Mouse (Mus musculus) retina, embryonic 14.5 days (tissue): ENCODE results near the gene Rasal2.
A peak's percentile ranks its signal among the peaks of the same experiment; 100 is the strongest.
"Not testable (repeated sequence)": the region's sequence is repeated elsewhere in the genome, so short reads cannot be mapped to it uniquely, and the experiment has no call there.

ENCODE experiments used
- DNase-seq: peaks from one replicate; pipeline ENCODE4 v3.0.0-alpha.2; 2015; ENCODE audit warnings: low spot score

Rasal2 gene

DNA sequence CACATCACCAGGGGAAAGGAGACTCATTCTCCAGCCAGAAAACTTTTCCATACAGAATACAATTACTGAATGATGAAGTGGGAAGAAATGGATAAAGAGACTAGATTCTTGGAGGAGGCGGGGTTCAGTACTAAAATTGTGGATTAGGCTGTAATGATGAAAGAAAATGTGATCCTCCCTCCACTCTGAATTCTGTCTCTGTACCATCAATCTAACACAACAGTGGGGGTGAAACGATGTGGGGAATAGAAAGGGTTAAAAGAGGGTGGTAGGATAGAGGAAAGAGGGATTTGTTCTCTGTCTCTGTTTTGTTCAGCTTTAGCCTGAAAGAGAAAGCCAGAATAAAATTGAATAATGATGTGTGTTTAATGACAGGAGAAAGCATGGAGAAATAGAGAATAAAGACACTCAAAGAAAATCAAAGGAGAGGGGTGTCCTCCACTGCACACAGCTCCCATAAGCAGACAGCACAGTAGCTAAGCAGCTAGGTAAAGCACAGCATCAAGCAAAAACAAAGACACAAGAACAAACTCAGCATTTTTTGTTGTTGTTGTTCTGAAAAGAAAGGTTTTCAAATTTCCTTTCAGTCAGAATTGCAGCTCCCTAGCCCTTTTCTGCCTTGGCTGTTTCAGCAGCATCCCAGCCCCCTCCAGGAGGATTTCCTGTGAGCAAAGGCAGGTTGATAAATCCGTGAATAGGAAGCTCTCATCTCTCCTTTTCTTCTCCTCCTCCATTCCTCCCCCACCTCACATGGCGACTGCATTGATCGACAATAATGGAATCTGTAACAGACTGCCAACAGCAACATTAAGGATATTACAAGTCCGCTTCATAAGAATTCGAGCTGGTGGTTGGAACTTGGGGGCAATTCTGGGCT is 168.6 kb downstream of the Rasal2 start:
- DNase-seq = no peak

DNA sequence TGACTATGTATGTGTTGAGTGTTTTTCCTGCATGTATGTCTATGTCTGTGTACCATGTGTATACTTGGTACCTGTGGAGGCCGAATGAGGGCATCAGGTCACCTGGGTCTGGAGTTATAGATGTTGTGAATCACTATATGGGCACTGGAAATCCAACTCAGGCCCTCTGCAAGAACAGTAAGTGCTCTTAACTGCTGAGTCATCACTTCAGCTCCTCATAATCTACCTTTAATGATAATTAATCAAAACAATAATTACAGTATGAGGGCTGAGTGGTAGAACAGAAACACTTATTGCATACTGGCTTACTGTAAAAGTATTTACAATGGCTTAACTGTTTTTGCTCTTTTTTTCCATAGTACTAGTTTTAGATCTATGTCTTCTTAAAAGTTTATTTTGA is 172.7 kb downstream of the Rasal2 start:
- no peak for DNase-seq

DNA sequence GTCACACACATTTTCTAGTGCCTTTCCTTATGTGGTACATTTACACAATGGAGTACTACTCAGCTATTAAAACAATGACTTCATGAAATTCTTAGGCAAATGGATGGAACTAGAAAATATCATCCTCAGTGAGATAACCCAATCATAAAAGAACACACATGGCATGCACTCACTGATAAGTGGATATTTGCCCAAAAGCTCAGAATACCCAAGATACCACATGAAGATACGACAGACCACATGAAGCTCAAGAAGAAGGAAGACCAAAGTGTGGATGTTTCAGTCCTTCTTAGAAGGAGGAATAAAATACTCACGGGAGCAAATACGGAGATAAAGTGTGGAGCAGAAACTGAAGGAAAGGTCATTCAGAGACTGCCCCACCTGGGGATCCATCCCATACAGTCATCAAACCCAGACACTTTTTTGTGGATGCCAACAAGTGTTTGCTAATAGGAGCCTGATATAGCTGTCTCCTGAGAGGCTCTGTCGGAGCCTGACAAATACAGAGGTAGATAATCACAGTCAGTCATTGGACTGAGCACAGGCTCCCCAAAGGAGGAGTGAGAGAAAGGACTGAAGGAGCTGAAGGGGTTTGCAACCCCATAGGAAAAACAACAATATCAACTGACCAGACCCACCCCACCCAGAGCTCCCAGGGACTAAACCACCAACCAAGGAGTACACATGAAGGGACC is 175.6 kb downstream of the Rasal2 start:
- DNase-seq = not testable (repeated sequence)

DNA sequence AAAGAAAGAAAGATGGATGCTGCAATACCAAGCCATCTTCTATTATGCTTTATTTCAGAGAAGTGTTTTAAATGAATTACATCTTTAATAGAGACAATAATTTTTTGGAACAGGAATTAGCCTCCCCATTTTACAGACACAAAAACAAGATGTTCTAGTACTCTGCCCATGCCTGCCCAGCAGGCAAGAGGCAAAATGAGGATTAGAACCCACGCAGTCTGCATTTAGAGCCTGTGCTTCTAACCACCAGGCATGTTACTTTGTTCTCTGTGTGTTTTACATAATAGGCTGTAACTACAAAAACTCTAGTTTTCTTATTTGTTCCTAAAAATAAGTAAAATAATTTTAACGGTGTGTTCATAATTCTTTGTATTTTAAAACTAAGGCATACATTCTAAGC is 178.9 kb downstream of the Rasal2 start:
- DNase-seq = no peak

DNA sequence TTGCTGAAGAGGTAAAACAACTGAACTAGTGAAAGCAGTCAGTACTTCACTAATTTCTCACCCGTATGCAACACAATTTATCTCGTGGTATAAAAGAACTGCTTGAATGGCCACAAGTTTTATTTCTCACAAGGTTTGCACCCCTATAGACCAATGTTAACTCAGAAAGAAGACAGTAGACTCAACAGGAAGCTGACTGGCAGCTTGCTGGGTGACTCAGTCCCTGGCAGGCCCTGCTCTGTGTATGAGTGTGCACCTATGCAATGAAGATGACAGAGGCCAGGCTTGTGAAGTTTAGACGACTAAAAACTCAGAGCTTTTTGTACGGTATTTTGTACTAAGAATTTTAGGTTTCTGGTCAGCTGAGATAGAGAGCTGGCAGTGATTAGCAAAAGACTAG is 180.0 kb downstream of the Rasal2 start:
- DNase-seq = no peak

DNA sequence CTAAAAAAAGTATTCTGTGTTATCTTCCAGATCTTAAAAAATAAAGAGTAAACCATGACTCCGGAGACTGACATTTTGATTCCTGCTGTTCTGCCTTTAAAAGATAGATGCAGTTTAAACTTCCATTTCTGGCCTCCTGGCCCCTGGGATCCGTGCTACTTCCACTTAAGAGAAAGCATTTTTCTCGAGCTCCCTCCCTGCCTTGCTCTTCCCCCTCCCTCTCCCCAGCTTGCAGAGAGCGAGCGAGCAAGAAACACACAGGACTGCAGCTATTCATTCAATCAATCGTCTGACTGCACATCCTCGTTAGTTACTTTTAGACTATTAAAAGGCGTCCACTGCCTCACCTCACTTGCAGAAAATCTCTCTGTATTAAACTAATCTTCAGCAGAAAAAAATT is 181.4 kb downstream of the Rasal2 start:
- peak; percentile 62 for DNase-seq

DNA sequence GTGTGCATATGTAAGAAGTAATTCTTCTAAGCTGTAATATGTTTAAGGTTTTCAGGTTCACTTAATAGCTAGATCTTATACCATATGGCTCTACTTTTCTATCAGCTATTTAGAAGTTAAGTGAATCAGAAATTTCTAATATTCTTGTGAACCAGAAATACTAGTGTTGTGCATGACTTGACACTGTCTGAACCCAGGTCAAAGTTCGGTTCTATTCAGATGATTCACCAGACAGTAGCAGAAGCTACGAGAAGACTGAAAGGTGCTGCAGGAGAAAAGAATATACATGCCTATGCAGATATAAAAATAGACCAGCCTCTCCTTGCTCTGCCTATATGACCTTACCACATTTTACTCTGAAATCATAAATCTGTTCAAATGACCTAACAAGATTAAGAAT is 182.0 kb downstream of the Rasal2 start:
- no peak for DNase-seq

DNA sequence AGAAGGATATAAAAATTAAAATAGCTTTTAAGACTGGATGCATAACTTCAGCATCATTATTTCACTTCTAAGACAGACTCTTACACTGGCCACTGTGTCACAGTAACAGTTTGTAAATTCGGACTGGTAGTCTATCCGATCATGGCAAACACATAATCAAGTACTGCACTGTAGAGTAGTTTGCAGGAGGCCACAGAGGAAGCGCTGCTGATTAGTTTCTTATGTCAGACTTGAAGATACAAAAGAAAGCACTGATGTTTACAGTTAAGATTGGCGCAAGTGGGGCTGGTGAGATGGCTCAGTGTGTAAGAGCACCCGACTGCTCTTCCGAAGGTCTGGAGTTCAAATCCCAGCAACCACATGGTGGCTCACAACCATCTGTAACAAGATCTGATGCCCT is 187.4 kb downstream of the Rasal2 start:
- DNase-seq = no peak

DNA sequence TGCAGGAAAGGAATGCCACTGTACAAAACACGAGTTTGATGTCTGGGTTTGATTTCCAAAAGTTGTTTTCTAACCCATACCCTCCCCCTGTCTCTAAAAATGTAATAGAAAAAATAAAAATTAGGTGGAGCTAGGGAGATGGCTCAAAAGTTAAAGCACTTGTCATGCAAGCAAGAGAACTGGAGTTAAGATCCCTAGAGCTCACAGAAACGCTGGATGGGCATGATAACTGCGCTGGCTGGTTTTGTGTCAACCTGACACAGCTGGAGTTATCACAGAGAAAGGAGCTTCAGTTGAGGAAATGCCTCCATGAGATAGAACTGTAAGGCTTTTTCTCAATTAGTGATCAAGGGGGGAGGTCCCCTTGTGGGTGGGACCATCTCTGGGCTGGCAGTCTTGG is 191.5 kb downstream of the Rasal2 start:
- DNase-seq = no peak

DNA sequence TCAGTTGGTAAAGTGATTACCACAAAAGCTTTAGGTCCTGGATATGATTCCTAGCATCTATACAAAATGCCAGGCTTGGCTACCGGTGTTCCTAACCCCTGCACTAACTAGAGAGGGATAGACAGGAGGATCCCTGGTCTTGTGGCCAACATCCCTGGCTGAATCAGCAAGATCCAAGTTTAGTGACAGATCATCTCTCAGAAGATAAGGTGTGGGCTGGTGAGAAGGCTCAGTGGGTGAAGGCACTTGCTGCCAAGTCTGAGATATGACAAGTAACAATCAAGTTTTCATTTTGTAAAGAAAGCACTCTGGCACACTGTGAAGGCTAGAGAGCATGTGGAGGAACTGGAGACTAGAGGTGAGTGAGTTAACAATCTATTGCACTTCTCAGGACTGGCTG is 191.9 kb downstream of the Rasal2 start:
- DNase-seq = no peak

DNA sequence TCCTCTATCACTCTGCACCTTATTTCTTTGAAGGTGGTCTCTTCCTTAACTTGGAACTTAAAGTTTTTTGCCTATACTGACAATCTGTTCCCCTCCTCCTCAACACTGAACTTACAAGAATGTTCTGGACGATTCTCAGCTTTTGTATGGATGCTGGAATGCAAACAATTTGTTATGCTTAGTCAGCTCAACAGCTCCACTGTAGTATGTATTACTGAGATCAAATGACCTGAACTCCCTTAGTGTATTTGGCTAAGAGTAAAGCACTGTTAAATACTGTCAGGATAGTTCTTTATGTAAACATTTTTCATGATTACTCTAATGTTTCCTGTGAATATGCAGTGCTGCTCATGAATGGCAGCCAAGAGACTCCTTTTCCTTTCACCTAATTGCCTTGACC is 203.6 kb downstream of the Rasal2 start:
- no peak for DNase-seq

DNA sequence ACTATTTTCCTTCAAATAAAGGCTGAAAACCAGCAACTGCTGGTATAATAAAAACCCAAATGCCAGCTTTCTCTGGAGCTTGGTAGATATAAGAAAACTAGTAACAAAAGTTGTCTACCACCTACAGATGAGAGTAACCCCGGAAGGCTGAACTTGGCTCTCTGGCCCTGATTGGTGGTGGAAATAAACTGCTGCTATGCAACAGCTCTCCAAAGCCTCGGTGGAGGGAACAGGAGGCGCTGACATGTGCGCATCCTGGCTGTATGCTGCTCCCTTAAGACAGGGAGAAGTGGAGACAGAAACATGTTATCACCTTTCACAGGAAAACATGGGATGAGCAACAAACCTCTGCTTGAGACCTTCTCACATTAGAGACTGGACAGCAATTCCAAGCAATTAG is 206.7 kb downstream of the Rasal2 start:
- DNase-seq = no peak

DNA sequence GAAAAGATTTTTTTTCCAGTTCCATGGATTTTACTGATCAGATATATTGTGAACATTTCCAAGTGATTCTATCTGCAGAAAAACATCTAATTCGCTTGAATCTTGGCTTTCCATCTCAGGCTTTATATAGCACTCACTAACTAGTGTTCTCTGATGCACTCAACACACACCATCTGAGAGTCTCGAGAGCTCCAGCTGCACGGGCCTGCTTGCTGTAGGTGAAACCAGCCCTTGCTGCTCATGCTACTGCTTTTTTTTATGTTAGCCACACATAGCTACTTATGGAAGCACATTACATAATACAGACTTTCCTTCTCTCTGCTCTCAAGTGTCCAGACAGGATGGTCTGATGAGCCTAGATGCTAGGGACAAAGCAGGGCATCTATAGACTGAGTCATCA is 229.4 kb downstream of the Rasal2 start:
- no peak for DNase-seq

DNA sequence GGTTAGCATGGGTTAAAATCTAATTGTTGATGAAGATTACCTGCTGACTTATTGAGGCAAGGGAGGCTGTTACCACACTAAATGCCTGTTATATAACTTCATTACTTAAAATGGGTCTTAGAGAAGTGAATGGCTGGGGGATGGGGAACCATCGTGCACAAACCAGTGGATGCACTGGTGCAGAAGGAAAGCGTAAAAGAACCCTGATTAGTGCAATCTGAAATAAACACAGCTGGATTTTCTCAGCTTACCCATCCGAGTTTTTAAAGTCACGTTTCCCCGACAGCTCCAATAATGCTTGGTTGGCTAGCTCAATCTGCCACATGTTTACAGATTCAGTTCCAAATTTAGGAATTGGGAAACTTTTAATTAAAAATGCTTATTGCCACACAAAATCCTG is 230.0 kb downstream of the Rasal2 start:
- DNase-seq = peak; percentile 41

DNA sequence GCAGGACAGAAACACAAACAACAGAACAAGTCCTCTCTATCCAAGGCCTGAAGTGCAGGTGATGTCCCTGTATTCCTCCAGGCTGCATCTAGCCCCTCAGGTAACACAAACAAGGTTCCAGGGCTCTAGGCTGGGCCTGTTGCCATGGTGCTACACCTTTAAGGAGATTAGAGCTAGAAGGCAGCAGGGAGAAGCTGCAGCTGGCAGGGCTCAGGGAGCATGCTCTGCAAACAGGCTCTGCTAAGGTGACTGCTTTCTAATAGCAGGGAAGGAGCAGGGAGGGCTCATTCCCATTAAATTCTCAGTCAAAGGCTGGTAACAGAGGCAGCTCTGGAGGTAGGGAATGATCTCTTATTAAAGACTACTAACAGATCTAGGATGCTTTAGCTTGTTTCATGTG is 231.3 kb downstream of the Rasal2 start:
- no peak for DNase-seq

DNA sequence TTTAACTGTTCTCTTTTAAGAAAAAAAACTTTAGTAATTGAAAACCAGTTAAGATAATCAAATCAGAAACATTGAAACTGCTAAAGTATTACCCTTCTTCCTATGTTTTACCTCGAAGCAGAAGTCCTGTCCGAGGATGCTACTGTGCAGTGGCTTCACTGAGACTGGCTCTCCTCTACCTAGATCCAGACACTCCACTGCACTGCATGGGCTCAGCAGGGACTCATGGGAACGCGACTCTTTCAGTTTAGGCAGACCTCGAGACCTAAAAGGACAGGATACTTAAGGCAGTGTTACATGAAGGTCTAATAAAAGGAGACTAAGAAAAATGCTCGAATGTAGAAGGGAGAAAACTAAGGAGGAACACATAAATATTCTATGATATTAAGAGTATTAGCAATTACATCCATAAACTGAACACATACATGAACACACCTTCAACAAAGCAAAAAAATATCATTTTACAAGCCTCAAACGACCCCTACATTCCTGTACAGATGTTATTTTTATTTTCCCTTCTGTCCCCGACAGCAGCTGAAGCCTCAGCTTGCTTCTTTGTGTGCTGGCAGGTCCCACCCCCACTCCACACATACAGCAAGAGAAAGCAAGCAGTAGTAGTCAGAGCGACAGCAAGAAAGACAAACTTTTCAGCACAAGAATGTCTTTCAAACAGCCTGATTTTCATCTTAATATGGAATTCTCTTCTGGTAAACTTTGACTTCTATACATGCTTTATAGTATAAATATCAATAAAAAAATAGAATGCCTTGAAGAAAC is 233.2 kb downstream of the Rasal2 start:
- DNase-seq = peak; percentile 27

DNA sequence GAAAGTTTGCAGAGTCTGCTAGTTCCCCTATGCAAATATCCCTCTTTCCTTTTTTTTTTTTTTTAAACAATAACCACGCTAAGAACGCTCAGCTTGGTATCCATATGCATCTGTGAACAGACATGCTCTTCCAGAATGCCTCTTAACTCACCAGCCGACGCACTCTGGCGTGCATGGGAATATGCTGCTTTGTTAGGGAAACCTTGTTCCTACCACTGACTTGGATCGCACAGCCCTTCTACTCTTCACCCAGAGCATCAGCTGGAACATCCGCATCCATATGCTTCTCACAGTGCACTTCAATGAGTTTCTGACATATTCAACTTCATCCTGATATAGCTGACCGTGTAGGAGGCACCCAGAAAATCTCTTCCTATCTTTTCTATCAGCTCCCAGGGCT is 243.1 kb downstream of the Rasal2 start:
- DNase-seq = no peak

DNA sequence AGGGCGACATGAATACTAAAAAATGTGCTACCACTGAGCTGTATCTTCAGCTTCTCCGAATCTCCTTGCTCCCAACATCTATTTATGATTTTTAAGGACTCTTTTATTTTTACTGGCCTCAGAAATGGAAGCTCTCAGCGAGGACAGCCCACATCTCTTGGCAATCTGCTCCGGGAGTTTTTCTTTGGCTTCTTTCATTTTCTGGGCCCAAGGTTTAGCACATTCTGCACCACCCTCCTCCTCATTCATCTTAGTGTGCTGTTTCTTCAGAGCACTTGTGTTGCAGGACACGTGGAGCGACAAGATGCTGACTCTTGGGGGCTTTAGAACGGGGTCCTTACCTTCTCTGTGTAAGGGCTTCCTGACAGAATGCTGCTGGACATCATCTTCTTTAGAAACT is 243.5 kb downstream of the Rasal2 start:
- DNase-seq = no peak

DNA sequence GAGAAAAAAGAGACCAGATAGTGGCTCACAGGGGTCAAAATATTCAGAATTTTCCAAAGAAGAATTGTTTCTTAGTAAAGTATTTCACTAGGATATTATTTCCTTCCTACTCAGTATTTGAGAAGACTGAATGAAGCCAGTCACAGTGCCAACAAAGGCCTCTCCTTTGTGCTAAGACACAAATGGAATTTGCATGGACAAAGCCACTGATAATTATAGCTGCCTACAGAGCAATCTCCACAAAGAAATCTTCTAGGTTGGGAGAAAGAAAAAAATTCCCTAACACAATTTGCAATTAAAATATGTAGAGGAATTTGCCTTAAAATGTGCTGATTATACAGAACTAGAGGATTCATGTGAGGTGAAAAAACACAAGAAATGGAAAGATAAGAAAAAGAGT is 258.6 kb downstream of the Rasal2 start:
- DNase-seq = no peak

DNA sequence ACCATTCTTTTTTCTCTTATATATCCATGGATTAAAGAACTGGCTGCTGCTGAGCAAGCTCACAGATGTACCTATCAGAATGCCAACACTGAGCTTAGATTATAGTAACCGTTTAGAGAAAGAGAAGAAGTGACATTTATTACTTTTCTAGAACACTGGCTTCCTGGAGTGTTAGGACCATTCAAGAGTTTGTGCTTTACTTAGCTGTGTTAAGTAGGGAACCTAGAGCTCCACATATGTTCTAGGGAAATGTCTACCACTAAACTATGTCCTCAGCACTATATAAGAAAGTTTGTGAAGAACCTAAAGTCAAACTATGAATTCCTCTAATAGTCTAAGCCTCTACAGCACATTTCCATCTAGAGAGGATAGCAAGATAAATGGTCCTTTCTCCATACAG is 262.3 kb downstream of the Rasal2 start:
- no peak for DNase-seq

DNA sequence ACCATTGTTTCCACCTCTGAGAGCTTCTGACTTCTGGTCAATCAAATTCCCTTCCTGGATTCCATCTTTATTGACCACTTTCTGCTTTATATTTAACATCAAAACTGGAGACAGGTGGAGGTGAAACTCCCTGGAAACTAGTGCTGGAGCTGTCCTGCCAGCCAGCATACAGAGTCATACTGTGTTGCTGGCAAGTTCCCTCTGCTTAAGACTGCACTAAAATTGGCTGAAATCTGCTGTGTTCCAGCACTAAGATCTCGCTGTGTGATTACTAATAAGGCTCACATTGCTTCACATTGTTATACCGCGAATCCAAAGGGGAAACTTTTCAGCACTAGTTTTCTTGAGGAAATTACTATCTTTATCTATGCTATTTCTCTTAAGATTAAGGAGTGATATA is 267.8 kb downstream of the Rasal2 start:
- DNase-seq = no peak

DNA sequence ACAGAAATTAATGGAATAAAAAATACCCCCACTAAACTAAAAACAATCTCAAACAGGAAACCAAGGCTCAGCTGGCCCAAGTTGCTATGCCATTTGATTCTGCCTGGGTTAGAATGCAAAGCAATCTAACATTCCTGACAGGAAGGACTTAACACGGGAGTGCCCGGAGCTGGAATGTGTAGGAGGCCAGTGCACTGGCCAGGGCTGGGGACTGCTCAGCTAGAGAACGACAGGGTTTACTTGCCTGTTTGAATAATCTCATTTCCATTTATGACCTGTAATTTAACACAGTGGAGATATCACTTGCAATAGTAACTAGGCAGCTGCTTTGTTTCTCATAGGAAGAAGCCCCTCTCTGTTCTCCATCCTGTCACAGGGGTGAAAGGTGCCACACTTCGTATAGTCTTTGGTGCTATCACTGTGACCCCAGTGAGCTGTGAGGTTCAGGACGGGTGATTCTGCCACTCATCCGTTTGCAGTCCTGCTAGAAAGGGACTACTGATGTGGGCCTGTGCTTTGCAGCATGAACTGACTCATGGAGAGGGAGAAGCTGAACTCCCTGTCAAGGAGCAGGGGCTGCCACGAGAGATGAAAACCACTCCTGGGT is 269.0 kb downstream of the Rasal2 start:
- DNase-seq = no peak

DNA sequence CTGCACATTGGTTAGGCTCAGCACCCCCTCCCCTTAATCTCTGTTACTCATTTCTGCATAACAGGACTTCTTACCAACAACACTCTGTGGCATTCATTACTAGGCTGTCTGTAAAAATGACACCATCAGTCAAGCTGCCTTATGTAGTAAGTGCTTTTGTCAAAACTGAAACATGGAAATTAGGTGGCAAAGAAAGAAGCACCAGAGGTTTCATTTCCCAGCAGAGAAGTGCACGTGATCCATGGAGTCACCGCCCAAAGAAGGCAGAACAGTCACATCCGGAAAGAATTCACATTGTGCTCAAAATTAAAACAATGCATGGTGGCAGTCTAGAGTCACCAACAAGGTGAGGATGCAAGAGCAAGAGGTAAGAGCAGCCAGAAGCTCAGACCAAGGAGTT is 271.4 kb downstream of the Rasal2 start:
- no peak for DNase-seq
